Comparison of ENCODE assay signal across 13 mouse cellular contexts in genomic region chr6:134513896-134514510, GRCm38 (mm10). TPM values are rescaled to one million over a fixed set of nuclear protein-coding genes. Genes with fewer than 3 reads are reported as not detected.
DNase-seq lines count a peak whose midpoint lies in the region; TF ChIP-seq lines count a peak whose summit lies in the region.
"Had no signal": no experiment of that assay in that cellular context is flagged by ENCODE, and none has a peak within 500 bp of the region (broad histone marks: within the 10 kb centered on the region; RNA-seq: fewer than 3 reads in every experiment).

No protein-coding gene starts in this region.

- TF ChIP-seq CTCF in kidney, adult 2 months (conservative IDR thresholded peaks at IDR 0.05; ENCODE audit: insufficient read depth, insufficient read length, low read depth, low read length), result no peak

- H3K27ac ChIP-seq in kidney, adult 2 months (ENCODE audit: insufficient read depth, low read depth, low read length), result no peak overlapping the region
- H3K27ac ChIP-seq: macrophage; midbrain, embryonic 15.5 days; neural tube, embryonic 13.5 days had no signal

- H3K4me1 ChIP-seq in kidney, adult 2 months (ENCODE audit: control insufficient read depth, insufficient read depth, low read length), result peaks cover 41% of the 10 kb centered on the region

- no peak overlapping the region for H3K4me3 ChIP-seq in kidney, adult 2 months (ENCODE audit: insufficient read depth, low read depth, low read length)
- H3K4me3 ChIP-seq: midbrain, embryonic 15.5 days; neural tube, embryonic 13.5 days had no signal

- no peak for TF ChIP-seq POLR2A in kidney, adult 2 months (IDR thresholded peaks at IDR 0.05; ENCODE audit: low read depth, low read length)

- DNase-seq in kidney, adult 2 months, result peak; percentile 79
- no peak for DNase-seq in kidney, adult 18-20 months
- DNase-seq in urinary bladder, postnatal 14 days (ENCODE audit: low spot score), result peak; percentile 52
- DNase-seq in urinary bladder, adult 2 months (ENCODE audit: low spot score), result no peak
- DNase-seq in fibroblast of lung, adult 2 months (ENCODE audit: low read depth), result peak; percentile 50
- DNase-seq in right cerebral cortex, postnatal 36 days (ENCODE audit: low spot score in 2 of 2), result no peak
- DNase-seq in spleen, postnatal 14 days (ENCODE audit: low spot score in 2 of 2), result no peak
- DNase-seq: cerebellum, adult 18-20 months; layer of hippocampus, postnatal 36 days; thymus, adult 18-20 months had no signal

- no peaks in the 10 kb centered on the region for H3K27me3 ChIP-seq in kidney, adult 2 months (replicated peaks; ENCODE audit: control insufficient read depth, insufficient read depth, low read length)
- H3K27me3 ChIP-seq: midbrain, embryonic 15.5 days; neural tube, embryonic 13.5 days had no signal

- no peaks in the 10 kb centered on the region; the same call in 1 of the 2 replicates for H3K36me3 ChIP-seq in kidney, adult 2 months (ENCODE audit: control insufficient read depth, insufficient read depth, low read length)
- H3K36me3 ChIP-seq: midbrain, embryonic 15.5 days; neural tube, embryonic 13.5 days had no signal

- WGBS in kidney, adult 2 months, result 43% methylated on average over 3 of the region's 3 CpGs

RNA-seq across cellular contexts. Expression of gene Lrp6, which starts 52.8 kb away (rescaled TPM):
- 39.6 and 46.0 TPM in 2 replicates for polyA plus RNA-seq in kidney, adult 2 months (2012; rRNA removed)
- 36.2 and 43.8 TPM in 2 replicates for polyA plus RNA-seq in urinary bladder, adult 2 months (2012; rRNA removed)

Comparison
In these comparisons a context has a peak if more than half of its experiments do, and no peak if none do; other contexts are left out.
1. DNase-seq: peak in kidney, adult 2 months (single experiment), urinary bladder, postnatal 14 days (single experiment) and fibroblast of lung, adult 2 months (single experiment); none in kidney, adult 18-20 months (single experiment), urinary bladder, adult 2 months (single experiment), right cerebral cortex, postnatal 36 days (0 of 2) and spleen, postnatal 14 days (0 of 2).